Mouse (Mus musculus) macrophage (primary cell): ENCODE results near the gene Clmp. TPM values are rescaled to one million over a fixed set of nuclear protein-coding genes. Genes with fewer than 3 reads are reported as not detected.
"Not testable (repeated sequence)": the region's sequence is repeated elsewhere in the genome, so short reads cannot be mapped to it uniquely, and the experiment has no call there.

ENCODE experiments used
- H3K27ac ChIP-seq: fragments of 350-480 bp; formaldehyde crosslinking; 2 replicates; pipeline ENCODE4 v1.9.0; 2021
- H3K36me3 ChIP-seq: fragments of 350-480 bp; formaldehyde crosslinking; 2 replicates; pipeline ENCODE4 v1.9.0; 2021; ENCODE audit errors: inconsistent target
- H3K4me3 ChIP-seq: fragments of 350-480 bp; formaldehyde crosslinking; 2 replicates; pipeline ENCODE4 v1.9.0; 2021; ENCODE audit errors: inconsistent target
- H3K79me2 ChIP-seq: fragments of 350-480 bp; formaldehyde crosslinking; 2 replicates; pipeline ENCODE4 v1.9.0; 2021; ENCODE audit errors: inconsistent target
- WGBS: methylation state at CpG from one replicate; pipeline ENCODE4 v1.1.7; 2026; ENCODE audit warnings: inconsistent platforms; ENCODE audit not compliant: missing documents; 5-methylcytosine and 5-hydroxymethylcytosine counted together
- polyA plus RNA-seq: library from polyadenylated mRNA; stranded (reverse); fragments of 250-400 nt; gene quantifications from 3 replicates; pipeline ENCODE4 v1.2.4, GENCODE M21; 2018; ENCODE audit warnings: inconsistent platforms

The Clmp gene
- polyA plus RNA-seq, 1 experiment from 2014 or later, result 0.20 TPM

DNA sequence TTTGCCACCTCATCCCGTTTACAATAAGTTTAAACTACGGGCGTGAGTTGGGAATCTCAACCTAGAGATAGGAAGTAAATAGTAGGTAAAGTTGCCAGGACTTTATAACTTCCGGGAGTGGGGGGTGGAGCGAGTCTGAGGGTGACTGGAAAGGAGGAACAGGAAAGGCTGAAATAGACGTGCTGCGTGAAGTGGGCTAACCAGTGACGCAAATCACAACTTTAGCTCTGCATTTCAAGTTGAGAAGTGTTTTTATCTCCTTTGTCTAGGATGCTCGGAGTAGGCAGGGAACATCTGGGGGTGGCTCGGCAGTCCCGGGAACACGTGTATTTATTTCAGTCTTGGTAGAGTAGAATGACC lies 79.8 kb downstream of the Clmp start:
- H3K4me3 ChIP-seq, result peak overlapping the region; percentile 1; the same call in 1 of the 2 replicates
- H3K27ac ChIP-seq, result peak overlapping the region; percentile 38

GRCm38 (mm10) chr9:40766058-40766605 lies 80.4 kb downstream of the Clmp start:
- WGBS, result 87% methylated on average over 7 of the region's 7 CpGs
- Histone ChIP-seq H3K4me3 (no peak overlapping the region), H3K27ac (peak overlapping the region; percentile 38), H3K36me3 (no peaks in the 10 kb centered on the region), H3K79me2 (no peaks in the 10 kb centered on the region)

More for the DNA sequence above, 79.8 kb downstream of the Clmp start:
- H3K36me3 ChIP-seq, result no peaks in the 10 kb centered on the region
- H3K79me2 ChIP-seq, result no peaks in the 10 kb centered on the region
- 23% methylated on average over 12 of the region's 12 CpGs for WGBS

DNA sequence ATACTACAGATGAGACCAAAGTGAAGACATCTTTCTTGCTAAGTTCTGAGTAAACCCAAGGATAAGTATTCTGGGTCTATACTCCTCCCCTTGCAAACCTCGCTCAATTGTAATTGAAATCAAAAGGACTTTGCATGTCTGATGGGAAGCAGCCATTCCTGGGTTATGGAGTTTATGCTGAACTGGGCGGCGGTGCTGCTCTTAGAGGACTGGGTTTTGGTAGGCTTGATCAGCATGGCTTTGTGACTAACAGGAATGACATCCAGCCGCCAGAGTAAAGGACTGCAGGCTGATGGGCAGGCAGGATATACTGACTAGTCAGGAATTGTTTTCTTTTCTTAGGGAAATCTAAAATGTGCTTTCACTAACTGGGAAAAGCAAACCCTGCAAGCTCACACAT lies 82.2 kb downstream of the Clmp start:
- no peak overlapping the region for H3K27ac ChIP-seq
- 92% methylated on average over 4 of the region's 4 CpGs for WGBS
- no peaks in the 10 kb centered on the region for H3K79me2 ChIP-seq
- H3K36me3 ChIP-seq, result no peaks in the 10 kb centered on the region
- no peak overlapping the region for H3K4me3 ChIP-seq

DNA sequence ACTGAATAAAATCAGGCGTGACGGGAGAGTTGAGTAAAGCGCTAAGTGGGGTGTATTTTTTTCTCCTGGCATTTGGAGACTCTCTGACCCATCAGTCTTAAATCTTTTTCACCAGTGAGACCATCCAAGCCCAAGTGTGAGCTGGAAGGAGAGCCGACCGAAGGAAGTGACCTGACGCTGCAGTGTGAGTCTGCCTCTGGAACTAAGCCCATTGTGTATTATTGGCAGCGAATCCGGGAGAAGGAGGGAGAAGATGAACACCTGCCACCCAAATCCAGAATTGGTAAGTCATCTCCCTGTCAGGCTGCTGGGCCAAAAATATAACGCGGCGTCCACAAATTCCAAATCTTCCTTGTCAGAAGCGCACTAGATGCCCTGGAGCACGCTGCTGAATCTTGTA lies 86.5 kb downstream of the Clmp start:
- Histone ChIP-seq H3K79me2 (no peaks in the 10 kb centered on the region), H3K27ac (no peak overlapping the region)
- 92% methylated on average over 13 of the region's 13 CpGs for WGBS

GRCm38 (mm10) chr9:40773142-40773541 lies 87.4 kb downstream of the Clmp start:
- not testable (repeated sequence) for H3K79me2 ChIP-seq, H3K36me3 ChIP-seq, H3K4me3 ChIP-seq, H3K27ac ChIP-seq
- WGBS, result 93% methylated on average over 5 of the region's 6 CpGs

More for the DNA sequence above, 86.5 kb downstream of the Clmp start:
- H3K36me3 ChIP-seq, result no peaks in the 10 kb centered on the region
- H3K4me3 ChIP-seq, result no peak overlapping the region

- Histone ChIP-seq H3K36me3 (no peaks in the 10 kb centered on the region), H3K4me3 (no peak overlapping the region), H3K79me2 (no peaks in the 10 kb centered on the region), H3K27ac (no peak overlapping the region)
- WGBS, result 91% methylated on average over 4 of the region's 4 CpGs
Measured at GRCm38 (mm10) chr9:40773869-40774268, 88.1 kb downstream of the Clmp start.

DNA sequence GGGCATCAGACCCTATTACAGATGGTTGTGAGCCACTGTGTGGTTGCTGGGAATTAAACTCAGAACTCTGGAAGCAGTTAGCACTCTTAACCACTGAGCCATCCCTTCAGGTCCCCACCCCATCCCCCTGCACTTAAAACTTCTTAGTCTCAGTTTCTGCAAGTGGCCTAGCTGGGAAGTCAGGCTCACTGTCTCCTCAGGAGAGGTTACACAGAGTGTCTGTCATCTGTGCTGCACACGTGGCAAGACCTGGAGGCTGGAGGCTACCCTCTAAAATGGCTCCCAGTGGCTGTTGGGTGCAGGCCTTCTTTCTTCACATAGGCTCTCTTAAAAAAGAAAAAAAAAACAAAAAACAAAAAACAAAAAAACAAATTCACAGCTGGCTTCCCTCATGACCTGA lies 90.3 kb downstream of the Clmp start:
- WGBS, result 75% methylated on average over 1 of the region's 1 CpGs
- no peaks in the 10 kb centered on the region for H3K36me3 ChIP-seq
- H3K4me3 ChIP-seq, result no peak overlapping the region
- H3K79me2 ChIP-seq, result no peaks in the 10 kb centered on the region
- H3K27ac ChIP-seq, result no peak overlapping the region

- WGBS, result 66% methylated on average over 9 of the region's 11 CpGs
- Histone ChIP-seq H3K36me3 (no peaks in the 10 kb centered on the region), H3K79me2 (no peaks in the 10 kb centered on the region), H3K4me3 (no peak overlapping the region), H3K27ac (no peak overlapping the region)
Measured at GRCm38 (mm10) chr9:40776459-40777248, 90.9 kb downstream of the Clmp start.

GRCm38 (mm10) chr9:40780111-40780510 lies 94.3 kb downstream of the Clmp start:
- H3K27ac ChIP-seq, result no peak overlapping the region
- H3K4me3 ChIP-seq, result no peak overlapping the region
- WGBS, result 84% methylated on average over 3 of the region's 3 CpGs
- H3K79me2 ChIP-seq, result no peaks in the 10 kb centered on the region
- H3K36me3 ChIP-seq, result no peaks in the 10 kb centered on the region

DNA sequence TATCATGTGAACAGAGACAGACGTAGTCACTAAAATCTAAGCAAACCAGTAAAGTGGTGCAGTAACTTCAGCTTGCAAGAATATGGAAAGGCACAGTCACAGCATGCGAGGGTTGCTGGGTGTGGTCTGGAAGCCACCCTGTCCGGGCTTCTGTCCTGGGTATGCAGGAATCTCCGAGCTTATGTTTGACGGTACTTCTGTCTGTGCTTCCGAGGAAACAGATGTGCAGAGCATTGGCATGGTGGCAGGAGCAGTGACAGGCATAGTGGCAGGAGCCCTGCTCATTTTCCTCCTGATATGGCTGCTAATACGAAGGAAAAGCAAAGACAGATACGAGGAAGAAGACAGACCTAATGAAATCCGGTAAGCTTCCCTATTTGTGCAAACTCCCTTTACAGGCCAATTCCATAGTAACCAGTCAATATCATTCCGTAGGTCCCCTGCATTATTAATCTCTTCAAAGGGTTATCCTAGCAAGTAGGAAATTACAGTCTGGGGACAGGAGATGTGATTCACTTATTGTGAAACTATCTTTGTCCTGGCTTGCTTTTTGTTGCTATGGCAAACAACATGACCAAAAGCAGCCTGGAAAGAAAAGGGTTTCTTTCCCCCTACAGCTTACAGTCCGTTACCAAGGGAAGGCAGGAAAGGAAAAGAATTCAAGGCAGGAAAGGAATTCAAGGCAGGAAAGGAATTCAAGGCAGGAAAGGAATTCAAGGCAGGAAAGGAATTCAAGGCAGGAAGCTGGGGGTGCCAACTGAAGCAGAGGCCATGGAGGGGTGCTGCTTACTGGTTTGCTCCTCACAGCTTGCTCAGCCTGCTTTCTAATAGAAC lies 95.3 kb downstream of the Clmp start:
- peak overlapping the region; percentile 92 for H3K27ac ChIP-seq
- 83% methylated on average over 10 of the region's 11 CpGs for WGBS

DNA sequence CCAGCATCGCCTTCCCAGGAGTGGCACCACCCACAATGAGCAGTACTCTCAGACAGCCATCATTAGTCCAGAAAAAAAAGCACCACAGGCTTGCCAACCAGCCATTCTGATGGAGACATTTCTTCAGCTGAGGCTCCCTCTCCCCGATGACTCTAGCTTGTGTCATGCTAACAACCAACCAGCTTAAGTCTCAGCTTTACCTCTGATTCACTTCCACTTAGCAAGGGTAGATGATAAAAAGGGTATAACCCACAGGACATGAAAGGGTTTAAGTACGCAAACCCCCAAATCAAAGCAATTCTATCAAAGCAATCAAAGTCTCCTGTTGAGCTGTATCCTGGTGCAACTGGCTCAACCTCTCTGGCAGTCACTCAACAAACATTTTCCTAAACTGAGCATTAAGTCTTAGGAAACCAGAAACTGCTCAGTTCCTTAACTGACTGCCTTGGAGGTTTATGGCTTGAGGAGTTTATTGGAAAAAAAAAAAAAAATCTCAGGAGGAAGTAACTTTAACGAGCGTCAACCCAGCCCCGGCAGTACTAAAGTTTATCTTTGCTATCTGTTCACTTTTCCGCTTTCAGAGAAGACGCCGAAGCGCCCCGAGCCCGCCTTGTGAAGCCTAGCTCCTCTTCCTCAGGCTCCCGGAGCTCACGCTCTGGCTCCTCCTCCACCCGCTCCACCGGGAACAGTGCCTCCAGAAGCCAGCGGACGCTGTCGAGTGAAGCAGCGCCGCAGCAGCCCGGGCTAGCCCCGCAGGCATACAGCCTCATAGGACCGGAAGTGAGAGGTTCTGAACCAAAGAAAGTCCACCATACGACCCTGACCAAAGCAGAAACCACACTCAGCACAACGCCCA lies 96.2 kb downstream of the Clmp start:
- H3K36me3 ChIP-seq, result no peaks in the 10 kb centered on the region
- H3K27ac ChIP-seq, result peak overlapping the region; percentile 92
- H3K79me2 ChIP-seq, result no peaks in the 10 kb centered on the region
- 7% methylated on average over 26 of the region's 26 CpGs for WGBS
- peak overlapping the region; percentile 16 for H3K4me3 ChIP-seq

More for the DNA sequence above, 95.3 kb downstream of the Clmp start:
- Histone ChIP-seq H3K4me3 (no peak overlapping the region), H3K36me3 (no peaks in the 10 kb centered on the region), H3K79me2 (no peaks in the 10 kb centered on the region)

GRCm38 (mm10) chr9:40783641-40784373 lies 98.0 kb downstream of the Clmp start:
- 36% methylated on average over 13 of the region's 13 CpGs for WGBS
- no peaks in the 10 kb centered on the region for H3K36me3 ChIP-seq
- H3K79me2 ChIP-seq, result no peaks in the 10 kb centered on the region
- no peak overlapping the region for H3K4me3 ChIP-seq
- peak overlapping the region; percentile 92 for H3K27ac ChIP-seq

GRCm38 (mm10) chr9:40784374-40784967 lies 98.7 kb downstream of the Clmp start:
- H3K27ac ChIP-seq, result peak overlapping the region; percentile 92
- WGBS, result 49% methylated on average over 9 of the region's 9 CpGs
- no peak overlapping the region for H3K4me3 ChIP-seq

More at GRCm38 (mm10) chr9:40784374-40784967, 98.7 kb downstream of the Clmp start:
- H3K79me2 ChIP-seq, result no peaks in the 10 kb centered on the region
- H3K36me3 ChIP-seq, result no peaks in the 10 kb centered on the region
